Mouse (Mus musculus) intestine, postnatal 0 days (tissue): ENCODE measurements at regions not wholly inside any gene's neighbourhood (a gene's known extent, or its start where the extent isn't known, plus 50 kb on each side); places are given as distances from the start of the nearest gene placed in this dataset.

Source experiments
- ATAC-seq: fragments of 200-750 bp; cut with Nextera tagmentation; 2 replicates; pipeline ENCODE4 v1.8.0; 2017; ENCODE audit warnings: mild to moderate bottlenecking, moderate TSS enrichment, moderate library complexity
- H3K27ac ChIP-seq: fragments of 300-500 bp; sonication (generic); 2 replicates; pipeline ENCODE4 v1.5.1; 2014; ENCODE audit warnings: mild to moderate bottlenecking, low read depth, low read length, moderate library complexity
- H3K27me3 ChIP-seq: fragments of 300-500 bp; sonication (generic); replicated peaks from 2 replicates; pipeline ENCODE4 v1.6.1; 2014; ENCODE audit warnings: low read length, mixed read lengths; ENCODE audit not compliant: control insufficient read depth, insufficient read depth
- H3K36me3 ChIP-seq: fragments of 300-500 bp; sonication (generic); 2 replicates; pipeline ENCODE4 v1.6.1; 2014; ENCODE audit warnings: mild to moderate bottlenecking, moderate library complexity; ENCODE audit not compliant: control insufficient read depth, insufficient read depth
- H3K4me1 ChIP-seq: fragments of 300-500 bp; sonication (generic); replicated peaks from 2 replicates; pipeline ENCODE4 v1.6.1; 2014; ENCODE audit warnings: antibody characterized with exemption, low read length, mixed read lengths; ENCODE audit not compliant: control insufficient read depth, insufficient read depth
- H3K4me2 ChIP-seq: fragments of 300-500 bp; sonication (generic); replicated peaks from 2 replicates; pipeline ENCODE4 v1.6.1; 2014; ENCODE audit warnings: low read depth, mild to moderate bottlenecking, moderate library complexity
- H3K4me3 ChIP-seq: fragments of 300-500 bp; sonication (generic); 2 replicates; pipeline ENCODE4 v1.5.1; 2014; ENCODE audit warnings: low read depth, low read length
- H3K9ac ChIP-seq: fragments of 300-500 bp; sonication (generic); 2 replicates; pipeline ENCODE4 v1.6.1; 2014; ENCODE audit warnings: mild to moderate bottlenecking, low read depth, low read length
- H3K9me3 ChIP-seq: fragments of 300-500 bp; sonication (generic); 2 replicates; pipeline ENCODE4 v1.6.1; 2016; ENCODE audit warnings: mixed run types; ENCODE audit not compliant: control insufficient read depth
- CTCF ChIP-seq: sonication (generic); IDR thresholded peaks from 2 replicates; pipeline ENCODE4 v1.5.1; 2016; ENCODE audit warnings: low read depth, mild to moderate bottlenecking, control low read depth, antibody characterized with exemption, moderate library complexity
- WGBS: fragments of 180-500 bp; shearing (Covaris S2); extraction: QIAGEN DNeasy Blood & Tissue Kit; methylation state at CpG from one replicate; pipeline ENCODE4 v1.1.7; 2014; 5-methylcytosine and 5-hydroxymethylcytosine counted together

GRCm38 (mm10) chr13:35171562-35172254, 144.8 kb upstream of the Eci2 start:
- H3K9me3 ChIP-seq, result no peaks in the 10 kb centered on the region
- no peak for TF ChIP-seq CTCF
- no peaks in the 10 kb centered on the region for H3K27me3 ChIP-seq
- WGBS, result 80% methylated on average over 11 of the region's 11 CpGs
- no peak for ATAC-seq
- H3K36me3 ChIP-seq, result no peaks in the 10 kb centered on the region
- no peak overlapping the region for H3K27ac ChIP-seq
- H3K9ac ChIP-seq, result no peak overlapping the region
- H3K4me2 ChIP-seq, result no peak overlapping the region
- H3K4me1 ChIP-seq, result peaks cover 8% of the 10 kb centered on the region; the same call in 1 of the 2 replicates
- H3K4me3 ChIP-seq, result no peak overlapping the region

- ATAC-seq, result no peak
- peaks cover 8% of the 10 kb centered on the region; the same call in 1 of the 2 replicates for H3K4me1 ChIP-seq
- no peaks in the 10 kb centered on the region for H3K27me3 ChIP-seq
- H3K27ac ChIP-seq, result peak overlapping the region; percentile 35; the same call in 1 of the 2 replicates
- WGBS, result 26% methylated on average over 2 of the region's 2 CpGs
- TF ChIP-seq CTCF, result no peak
- H3K36me3 ChIP-seq, result no peaks in the 10 kb centered on the region
- no peak overlapping the region for H3K4me2 ChIP-seq
- H3K9ac ChIP-seq, result no peak overlapping the region
- no peaks in the 10 kb centered on the region for H3K9me3 ChIP-seq
- H3K4me3 ChIP-seq, result no peak overlapping the region
Observed at GRCm38 (mm10) chr13:35173522-35173921, 146.6 kb upstream of the Eci2 start.

GRCm38 (mm10) chr13:35175587-35175986, 148.7 kb upstream of the Eci2 start:
- H3K27ac ChIP-seq, result no peak overlapping the region
- TF ChIP-seq CTCF, result no peak
- H3K4me3 ChIP-seq, result no peak overlapping the region
- WGBS, result 32% methylated on average over 1 of the region's 1 CpGs
- no peak overlapping the region for H3K4me2 ChIP-seq
- H3K4me1 ChIP-seq, result peaks cover 8% of the 10 kb centered on the region; the same call in 1 of the 2 replicates
- H3K9me3 ChIP-seq, result no peaks in the 10 kb centered on the region
- H3K27me3 ChIP-seq, result no peaks in the 10 kb centered on the region
- H3K9ac ChIP-seq, result no peak overlapping the region
- no peaks in the 10 kb centered on the region for H3K36me3 ChIP-seq
- ATAC-seq, result peak; percentile 82

GRCm38 (mm10) chr13:35177305-35177704, 150.4 kb upstream of the Eci2 start:
- Histone ChIP-seq H3K4me2 (no peak overlapping the region), H3K9ac (no peak overlapping the region), H3K4me1 (peaks cover 8% of the 10 kb centered on the region; the same call in 1 of the 2 replicates), H3K27me3 (no peaks in the 10 kb centered on the region), H3K4me3 (no peak overlapping the region), H3K27ac (peak overlapping the region; percentile 24; the same call in 1 of the 2 replicates), H3K36me3 (no peaks in the 10 kb centered on the region), H3K9me3 (no peaks in the 10 kb centered on the region)
- no peak for TF ChIP-seq CTCF
- 37% methylated on average over 2 of the region's 2 CpGs for WGBS
- ATAC-seq, result no peak

- no peak overlapping the region for H3K9ac ChIP-seq
Observed at GRCm38 (mm10) chr13:35189028-35189711, 162.3 kb upstream of the Eci2 start.

GRCm38 (mm10) chr13:35202069-35202468, 175.2 kb upstream of the Eci2 start:
- WGBS, result 88% methylated on average over 1 of the region's 1 CpGs
- no peaks in the 10 kb centered on the region for H3K27me3 ChIP-seq
- H3K9ac ChIP-seq, result no peak overlapping the region
- no peak for TF ChIP-seq CTCF
- H3K4me2 ChIP-seq, result no peak overlapping the region
- no peak overlapping the region for H3K4me3 ChIP-seq
- H3K36me3 ChIP-seq, result no peaks in the 10 kb centered on the region
- H3K9me3 ChIP-seq, result no peaks in the 10 kb centered on the region
- no peaks in the 10 kb centered on the region for H3K4me1 ChIP-seq
- ATAC-seq, result no peak
- H3K27ac ChIP-seq, result no peak overlapping the region

More at GRCm38 (mm10) chr13:35189028-35189711, 162.3 kb upstream of the Eci2 start:
- Histone ChIP-seq H3K36me3 (no peaks in the 10 kb centered on the region), H3K9me3 (no peaks in the 10 kb centered on the region), H3K4me3 (no peak overlapping the region), H3K4me2 (peak overlapping the region; percentile 25; the same call in 1 of the 2 replicates), H3K27me3 (no peaks in the 10 kb centered on the region), H3K27ac (peak overlapping the region; percentile 54), H3K4me1 (0 out of 2 replicates have a peak, but pooled peaks cover 5% of the 10 kb centered on the region)
- peak; percentile 87 for ATAC-seq
- TF ChIP-seq CTCF, result peak; percentile 34; the same call in 1 of the 2 replicates
- 23% methylated on average over 16 of the region's 16 CpGs for WGBS
